Comparison of ENCODE assay signal across 8 mouse cellular contexts in the genomic region with DNA sequence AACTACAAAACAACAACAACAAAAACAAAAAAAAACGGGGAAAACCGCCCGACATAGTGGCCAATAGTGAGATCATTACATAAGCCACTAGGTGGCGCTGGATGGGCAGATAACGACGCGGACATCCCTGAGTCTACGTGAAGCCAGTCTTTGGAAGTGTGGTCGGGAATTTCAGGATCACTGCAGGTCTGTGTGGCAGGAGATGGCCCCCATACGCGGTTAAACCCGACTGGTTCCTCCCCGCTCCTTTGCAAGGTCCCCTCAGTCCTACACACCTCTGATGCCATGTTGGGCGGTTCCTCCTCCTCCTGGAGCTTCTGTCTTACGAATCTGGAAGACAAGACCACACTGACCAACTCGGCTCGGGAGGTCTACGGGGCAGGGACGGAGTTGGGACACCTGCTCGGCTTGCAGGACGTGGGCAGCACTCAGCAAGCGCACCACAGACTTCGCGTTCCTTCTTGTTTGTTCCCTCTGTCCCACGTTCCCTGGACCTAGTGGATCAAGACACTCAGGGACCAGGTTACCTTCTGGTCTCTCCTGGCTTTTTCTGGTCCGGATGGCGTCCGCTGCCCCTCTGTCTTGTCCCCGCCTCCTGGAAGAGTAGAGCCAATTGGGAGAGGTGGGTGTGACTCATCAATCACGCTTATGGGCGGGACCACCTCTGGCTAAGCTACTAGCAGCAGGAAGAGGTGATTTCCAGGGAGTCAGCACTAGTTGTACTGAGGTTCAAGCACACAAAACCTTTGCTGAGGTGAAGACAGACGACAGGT. TPM values are rescaled to one million over a fixed set of nuclear protein-coding genes. Genes with fewer than 3 reads are reported as not detected.
A peak's percentile ranks its signal among the peaks of the same experiment; 100 is the strongest.
DNase-seq lines count a peak whose midpoint lies in the region; ATAC-seq lines count a peak whose summit lies in the region.

No protein-coding gene starts in this region.

- peak; percentile 96 for DNase-seq in NIH3T3 (ENCODE audit: low read depth)
- peak; percentile 86 to 91 for DNase-seq in cerebellum, postnatal 10 days
- DNase-seq in frontal cortex, postnatal 14 days (ENCODE audit: low spot score in 2 of 2) = peak; percentile 59 to 62
- peak; percentile 52 to 63 for DNase-seq in layer of hippocampus, postnatal 25 days (ENCODE audit: extremely low spot score in 1 of 2, low spot score in 1 of 2)
- peak; percentile 95 for DNase-seq in lung, postnatal 25 days (ENCODE audit: low spot score)
- DNase-seq in retina, embryonic 14.5 days (ENCODE audit: low spot score) = peak; percentile 94
- DNase-seq in thymus, postnatal 4 days = peak; percentile 78

- H3K27ac ChIP-seq in hindbrain, embryonic 13.5 days = peak overlapping the region; percentile 85

- H3K4me2 ChIP-seq in hindbrain, embryonic 13.5 days = peak overlapping the region; percentile 87

- peak; percentile 87 for ATAC-seq in hindbrain, embryonic 13.5 days (ENCODE audit: low FRiP score)

- H3K4me1 ChIP-seq in hindbrain, embryonic 13.5 days (replicated peaks) = peaks cover 14% of the 10 kb centered on the region

- H3K4me3 ChIP-seq in hindbrain, embryonic 13.5 days = peak overlapping the region; percentile 58

- H3K9me3 ChIP-seq in hindbrain, embryonic 13.5 days = no peaks in the 10 kb centered on the region

- no peaks in the 10 kb centered on the region for H3K36me3 ChIP-seq in hindbrain, embryonic 13.5 days

- WGBS in hindbrain, embryonic 13.5 days = under 1% methylated on average over 32 of the region's 32 CpGs

- peak overlapping the region; percentile 77 for H3K9ac ChIP-seq in hindbrain, embryonic 13.5 days

- peaks cover 11% of the 10 kb centered on the region; the same call in 1 of the 2 replicates for H3K27me3 ChIP-seq in hindbrain, embryonic 13.5 days

RNA-seq across cellular contexts. Expression of a gene that starts 5.1 kb away (rescaled TPM):
- 31.3 and 40.2 TPM in 2 replicates for polyA plus RNA-seq in hindbrain, embryonic 13.5 days (2015; fragmentation: Nextera tagmentation; extraction: Ambion mirVana)
- 10 to 100 TPM; 15.8 to 21.8 TPM for total RNA-seq in layer of hippocampus, postnatal 25 days (2021)

RNA-seq across cellular contexts. Expression of a gene that starts 5.1 kb away (rescaled TPM):
- 78.7 and 82.4 TPM in 2 replicates for polyA plus RNA-seq in hindbrain, embryonic 13.5 days (2015; fragmentation: Nextera tagmentation; extraction: Ambion mirVana)
- total RNA-seq in layer of hippocampus, postnatal 25 days (2021) = 10 to 100 TPM; 32.0 to 38.1 TPM

RNA-seq across cellular contexts. Expression of a gene that starts 21.1 kb away (rescaled TPM):
- 28.9 and 31.9 TPM in 2 replicates for polyA plus RNA-seq in hindbrain, embryonic 13.5 days (2015; fragmentation: Nextera tagmentation; extraction: Ambion mirVana)
- total RNA-seq in layer of hippocampus, postnatal 25 days (2021) = 10 to 100 TPM; 10.4 to 12.6 TPM

RNA-seq across cellular contexts. Expression of a gene that starts 49.2 kb away (rescaled TPM):
- 52.5 and 52.8 TPM in 2 replicates for polyA plus RNA-seq in hindbrain, embryonic 13.5 days (2015; fragmentation: Nextera tagmentation; extraction: Ambion mirVana)
- 10 to 100 TPM; 46.4 to 48.2 TPM for total RNA-seq in layer of hippocampus, postnatal 25 days (2021)

Comparison
In these comparisons a context has a peak if more than half of its experiments do, and no peak if none do; other contexts are left out.
1. Peak in every context shown above with its lines: DNase-seq, ATAC-seq, H3K4me3 ChIP-seq and H3K27ac ChIP-seq.